Mouse (Mus musculus) kidney, postnatal 10 days (tissue): ENCODE measurements at regions not wholly inside any gene's neighbourhood (a gene's known extent, or its start where the extent isn't known, plus 50 kb on each side); places are given as distances from the start of the nearest gene placed in this dataset.

Experiments
- DNase-seq: peaks from one replicate; pipeline ENCODE4 v3.0.0; 2021; ENCODE audit warnings: mixed read lengths

- no peak for DNase-seq
Observed at GRCm38 (mm10) chr4:33696969-33697368, 227.4 kb upstream of the Cnr1 start.

GRCm38 (mm10) chr4:33702028-33702666 lies 222.2 kb upstream of the Cnr1 start:
- peak; percentile 31 for DNase-seq

GRCm38 (mm10) chr4:33705722-33706121 lies 218.7 kb upstream of the Cnr1 start:
- no peak for DNase-seq

- no peak for DNase-seq
Observed at GRCm38 (mm10) chr4:33706785-33707184, 217.6 kb upstream of the Cnr1 start.

GRCm38 (mm10) chr4:33716475-33717117 lies 207.8 kb upstream of the Cnr1 start:
- DNase-seq: no peak

- DNase-seq: no peak
Observed at GRCm38 (mm10) chr4:33720972-33721371, 203.4 kb upstream of the Cnr1 start.

- DNase-seq: no peak
Observed at GRCm38 (mm10) chr4:33721971-33722370, 202.4 kb upstream of the Cnr1 start.

- no peak for DNase-seq
Observed at GRCm38 (mm10) chr4:33731837-33732236, 192.6 kb upstream of the Cnr1 start.

GRCm38 (mm10) chr4:33734923-33735322 lies 189.5 kb upstream of the Cnr1 start:
- DNase-seq: peak; percentile 42

- DNase-seq: peak; percentile 25
Observed at GRCm38 (mm10) chr4:33735442-33735966, 188.9 kb upstream of the Cnr1 start.

- no peak for DNase-seq
Observed at GRCm38 (mm10) chr4:33736061-33736701, 188.2 kb upstream of the Cnr1 start.

GRCm38 (mm10) chr4:33737337-33737736 lies 187.1 kb upstream of the Cnr1 start:
- DNase-seq: no peak

- no peak for DNase-seq
Observed at GRCm38 (mm10) chr4:33737859-33738417, 186.5 kb upstream of the Cnr1 start.

- DNase-seq: no peak
Observed at GRCm38 (mm10) chr4:33739211-33739904, 185.0 kb upstream of the Cnr1 start.

GRCm38 (mm10) chr4:33740982-33741381 lies 183.4 kb upstream of the Cnr1 start:
- no peak for DNase-seq

GRCm38 (mm10) chr4:33745180-33745579 lies 179.2 kb upstream of the Cnr1 start:
- DNase-seq: no peak

GRCm38 (mm10) chr4:33747316-33747895 lies 177.0 kb upstream of the Cnr1 start:
- DNase-seq: peak; percentile 66

- no peak for DNase-seq
Observed at GRCm38 (mm10) chr4:33767721-33768120, 156.7 kb upstream of the Cnr1 start.

GRCm38 (mm10) chr4:33786027-33786426 lies 138.4 kb upstream of the Cnr1 start:
- no peak for DNase-seq

GRCm38 (mm10) chr4:33786958-33787357 lies 137.4 kb upstream of the Cnr1 start:
- no peak for DNase-seq

GRCm38 (mm10) chr4:33793398-33793797 lies 131.0 kb upstream of the Cnr1 start:
- no peak for DNase-seq

GRCm38 (mm10) chr4:33795461-33795860 lies 128.9 kb upstream of the Cnr1 start:
- DNase-seq: no peak

- no peak for DNase-seq
Observed at GRCm38 (mm10) chr4:33797964-33798363, 126.4 kb upstream of the Cnr1 start.
